Comparison of ENCODE assay signal across 2 mouse cellular contexts in genomic region chr14:56098940-56099339, GRCm38 (mm10).
A peak's percentile ranks its signal among the peaks of the same experiment; 100 is the strongest.
TF ChIP-seq lines count a peak whose summit lies in the region.

No protein-coding gene starts in this region.

TF ChIP-seq in C2C12, 6 proteins besides CTCF, POLR2A, EP300 and RAD21:
- TF ChIP-seq FOSL1 (IDR thresholded peaks at IDR 0.05; ENCODE audit: insufficient read depth, low read length, poor library complexity, severe bottlenecking) (no peak), MAX (IDR thresholded peaks at IDR 0.05) (no peak), CEBPB (IDR thresholded peaks at IDR 0.05; ENCODE audit: low read depth) (no peak), MYOD1 (IDR thresholded peaks at IDR 0.05; ENCODE audit: control insufficient read depth, insufficient read length, low read depth) (no peak), USF1 (IDR thresholded peaks at IDR 0.05; ENCODE audit: low read depth) (no peak), MYOG (IDR thresholded peaks at IDR 0.05; ENCODE audit: control insufficient read depth, extremely low read depth, insufficient read length) (no peak)

TF ChIP-seq in MEL, 35 proteins besides CTCF, POLR2A, EP300 and RAD21:
- peak; percentile 74 for TF ChIP-seq SMC3 (IDR thresholded peaks at IDR 0.05; ENCODE audit: low read depth, low read length)
- no peak for TF ChIP-seq POLR2AphosphoS2 (IDR thresholded peaks at IDR 0.05; ENCODE audit: low read length)
- TF ChIP-seq ZC3H11A (IDR thresholded peaks at IDR 0.05; ENCODE audit: low read depth, low read length): peak; percentile 29; the same call in 1 of the 2 replicates
